Mouse (Mus musculus): ENCODE data around the gene Tmem132c.

- TF ChIP-seq POLR2A (IDR thresholded peaks at IDR 0.05; ENCODE audit: borderline replicate concordance, extremely low read depth, insufficient read depth, insufficient read length, poor library complexity, severe bottlenecking) = no peak
- TF ChIP-seq CTCF (IDR thresholded peaks at IDR 0.05; ENCODE audit: borderline replicate concordance, extremely low read depth, insufficient read depth, insufficient read length) = no peak
These were observed 164.5 kb downstream of the Tmem132c start for GRCm38 (mm10) chr5:127406014-127406655.
